Mouse (Mus musculus): Measurements from ENCODE around the gene Itga11.

DNA sequence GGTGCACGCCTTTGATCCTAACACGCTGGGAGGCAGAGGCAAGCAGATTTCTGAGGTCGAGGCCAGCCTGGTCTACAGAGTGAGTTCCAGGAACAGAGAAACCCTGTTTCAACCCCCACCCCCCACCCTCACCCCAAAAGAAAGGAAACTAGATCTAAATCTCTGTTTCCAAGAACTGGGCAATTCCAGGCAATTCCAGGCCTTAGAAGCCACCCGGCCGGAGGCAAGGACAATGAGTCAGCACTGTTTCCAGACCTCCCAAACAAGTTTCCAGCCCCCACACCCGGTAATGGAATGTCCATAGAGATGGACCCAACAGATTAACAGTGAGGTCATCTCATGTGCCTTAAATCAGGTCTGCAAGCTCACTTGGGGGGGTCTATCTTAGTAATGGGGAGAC is 152.3 kb downstream of the Itga11 start:
- TF ChIP-seq POLR2A (IDR thresholded peaks at IDR 0.05; ENCODE audit: extremely low read depth, insufficient read depth, low read length) (no peak), CTCF (IDR thresholded peaks at IDR 0.05; ENCODE audit: low read depth, low read length) (no peak)

All from liver, adult 2 months (tissue).